Mouse (Mus musculus): ENCODE measurements at regions not wholly inside any gene's neighbourhood (a gene's known extent, or its start where the extent isn't known, plus 50 kb on each side); places are given as distances from the start of the nearest gene placed in this dataset.

DNA sequence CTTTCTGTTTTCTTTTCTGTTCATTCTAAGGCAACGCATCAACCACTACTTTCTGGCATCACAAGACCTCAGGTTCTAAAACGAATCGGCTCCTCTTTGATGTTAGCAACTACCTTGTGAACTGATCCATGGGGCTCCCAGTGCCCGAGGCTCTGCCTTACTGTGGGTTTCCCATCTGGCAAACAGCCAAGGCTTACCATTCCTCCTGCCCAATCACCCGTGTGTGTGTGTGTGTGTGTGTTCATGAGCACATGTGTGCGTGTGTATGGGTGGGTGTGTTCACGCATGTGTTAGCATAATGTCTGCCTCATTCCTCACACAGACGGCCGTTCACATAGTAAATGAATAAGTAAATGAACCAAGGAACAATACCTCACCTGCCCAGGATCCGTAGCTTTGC lies 138.3 kb upstream of the Lpp start:
- no peak for DNase-seq (ENCODE audit: low spot score)

DNA sequence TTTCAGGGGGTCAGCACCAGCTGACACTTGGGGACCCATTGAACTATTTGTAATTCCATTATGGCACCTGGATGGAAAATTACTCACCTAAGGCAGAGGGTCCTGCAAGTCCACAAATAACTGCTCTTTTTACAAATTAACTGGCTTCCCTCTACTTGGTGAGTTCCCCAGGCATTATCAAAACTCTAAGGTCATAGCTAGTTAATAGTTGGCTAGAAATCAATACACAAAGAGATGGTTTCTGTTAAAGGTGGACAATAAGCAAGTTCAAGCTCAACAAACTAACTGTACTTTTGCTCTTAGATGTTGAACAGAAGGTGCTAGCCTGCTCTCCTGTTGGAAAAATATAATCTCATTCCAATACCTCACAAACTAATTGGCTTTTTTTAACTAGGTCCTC lies 138.7 kb upstream of the Lpp start:
- DNase-seq (ENCODE audit: low spot score) = no peak

- no peak for DNase-seq (ENCODE audit: low spot score)
Measured at GRCm38 (mm10) chr16:24254143-24254542, 139.2 kb upstream of the Lpp start.

DNA sequence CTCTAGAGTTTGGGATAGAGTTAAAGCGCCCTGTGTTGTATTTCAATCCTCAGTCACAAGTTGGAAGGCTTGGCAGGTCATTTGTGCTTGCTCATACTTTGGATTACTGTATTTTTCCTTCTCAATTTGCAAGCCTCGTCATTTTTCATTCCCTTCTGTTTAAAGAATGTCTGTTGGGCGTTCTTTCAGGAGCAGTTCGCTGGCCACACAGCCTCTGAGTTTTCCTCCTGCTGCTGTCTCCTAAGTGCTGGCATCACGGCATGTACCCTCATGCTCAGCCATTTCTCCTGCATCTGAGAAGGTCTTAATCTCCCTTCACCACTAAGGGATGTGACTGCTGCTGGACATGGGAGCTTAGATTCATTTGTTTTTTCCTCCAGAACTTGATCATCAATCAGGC lies 146.0 kb upstream of the Lpp start:
- peak; percentile 12 for DNase-seq (ENCODE audit: low spot score)

DNA sequence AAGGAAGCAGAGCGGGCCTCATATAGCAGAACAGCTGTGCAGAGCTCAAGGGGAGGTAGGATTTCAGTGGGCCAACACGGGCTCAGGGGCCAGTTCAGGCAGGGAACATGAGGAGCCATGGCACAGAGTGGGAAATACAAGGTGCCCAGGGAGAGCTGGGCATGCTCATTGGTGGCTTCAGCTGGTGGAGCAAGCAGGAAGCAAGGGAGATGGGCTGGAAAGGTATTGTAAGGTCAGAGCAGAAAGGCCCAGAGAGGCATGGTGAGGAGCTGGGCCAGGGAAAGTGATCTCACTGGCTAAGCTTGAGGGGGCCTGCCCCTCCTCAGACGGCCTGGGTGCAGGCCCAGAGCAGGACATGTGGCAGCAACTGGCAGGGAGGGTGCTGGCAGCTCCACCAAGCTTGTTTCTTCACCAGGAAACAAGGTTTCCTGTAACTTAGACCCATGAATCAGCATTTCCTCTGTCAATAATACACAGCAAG lies 155.2 kb upstream of the Lpp start:
- peak; percentile 71 for DNase-seq (ENCODE audit: low spot score)

DNA sequence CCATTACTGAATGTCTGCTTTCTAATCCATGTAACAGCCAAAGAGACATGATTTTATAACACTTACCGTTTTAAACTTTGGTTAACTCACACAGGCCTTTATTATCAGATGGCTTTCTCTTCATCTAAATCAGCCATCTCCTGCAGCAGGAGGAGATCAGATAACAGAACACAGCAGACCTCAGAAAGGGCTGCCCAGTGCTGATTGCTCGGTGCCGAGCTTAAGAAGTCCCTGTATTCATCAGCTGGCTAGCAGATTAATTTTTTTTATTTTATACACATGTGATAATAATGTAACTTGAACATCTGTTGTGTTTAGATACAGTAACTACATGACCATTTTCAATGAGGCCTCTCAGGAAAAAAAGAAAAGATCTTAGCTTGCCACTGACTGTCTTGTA lies 155.9 kb upstream of the Lpp start:
- DNase-seq (ENCODE audit: low spot score) = no peak

- no peak for DNase-seq (ENCODE audit: low spot score)
Measured at GRCm38 (mm10) chr16:24237013-24237412, 156.3 kb upstream of the Lpp start.

GRCm38 (mm10) chr16:24236511-24236910 lies 156.8 kb upstream of the Lpp start:
- DNase-seq (ENCODE audit: low spot score) = no peak

DNA sequence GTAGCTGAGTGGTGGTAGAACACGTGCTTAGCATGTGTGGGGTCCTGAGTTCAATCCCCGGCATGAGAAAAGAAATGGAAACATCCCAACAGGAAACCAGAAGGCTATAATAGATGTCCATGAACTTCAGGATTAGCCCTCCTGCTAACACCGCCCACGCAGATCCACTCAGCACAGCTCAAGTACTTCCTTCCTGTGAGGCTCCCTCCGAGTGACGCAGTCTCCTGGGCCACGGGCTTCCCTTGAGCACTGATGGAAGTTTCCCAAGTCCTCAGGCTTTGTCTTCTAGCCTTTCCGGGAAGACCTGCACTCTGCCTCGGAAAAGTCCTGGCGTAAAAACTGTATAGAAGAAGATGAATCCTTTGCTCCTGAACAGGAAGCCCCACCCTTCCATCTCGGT lies 158.5 kb upstream of the Lpp start:
- DNase-seq (ENCODE audit: low spot score) = peak; percentile 21

DNA sequence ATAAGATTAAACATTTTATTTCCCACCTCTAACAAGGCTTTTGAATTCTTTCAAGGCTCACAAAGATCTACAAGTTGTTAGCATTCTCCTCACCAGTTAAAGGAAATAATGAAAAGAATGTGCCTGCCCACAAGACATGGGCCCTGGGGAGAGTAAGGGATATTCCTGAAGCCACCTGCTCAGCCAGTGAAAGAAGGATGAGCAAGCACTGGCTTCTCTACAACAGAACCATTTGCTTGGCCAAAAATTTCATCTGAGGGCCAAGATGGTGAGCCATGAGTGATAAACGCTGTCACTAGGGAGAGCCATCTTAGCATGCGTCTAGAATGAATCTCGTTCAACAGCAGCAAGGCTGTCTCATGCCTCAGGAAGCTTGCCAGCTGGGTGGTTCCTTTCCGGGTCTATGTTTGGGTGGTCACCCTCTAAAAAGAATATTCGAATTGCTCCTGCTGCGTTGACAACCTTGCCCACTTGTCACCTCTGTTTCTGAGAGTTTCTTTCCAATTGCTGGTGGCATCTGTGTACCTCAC lies 161.2 kb upstream of the Lpp start:
- DNase-seq (ENCODE audit: low spot score) = no peak

DNA sequence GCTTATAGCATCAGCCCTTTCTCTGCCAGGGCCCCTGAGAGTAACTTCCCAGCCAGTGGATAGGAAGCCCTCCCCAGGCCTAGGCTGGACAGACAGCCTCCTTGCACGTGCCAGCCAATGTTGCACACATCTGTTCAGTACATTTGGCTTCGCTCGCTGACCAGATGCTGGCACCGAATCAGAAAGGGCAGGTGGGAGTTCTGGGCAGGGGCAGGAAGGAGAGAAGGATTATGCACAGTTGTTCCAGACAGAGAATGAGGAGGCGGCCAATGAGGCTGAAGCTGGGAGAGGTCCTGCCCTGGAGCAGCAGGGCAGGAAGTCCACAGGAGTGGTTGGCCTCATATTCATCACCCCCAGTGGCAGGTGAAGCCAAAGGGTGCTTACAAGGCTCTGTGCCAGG lies 161.8 kb upstream of the Lpp start:
- no peak for DNase-seq (ENCODE audit: low spot score)

- no peak for DNase-seq (ENCODE audit: low spot score)
Measured at GRCm38 (mm10) chr16:24229002-24229607, 164.2 kb upstream of the Lpp start.

DNA sequence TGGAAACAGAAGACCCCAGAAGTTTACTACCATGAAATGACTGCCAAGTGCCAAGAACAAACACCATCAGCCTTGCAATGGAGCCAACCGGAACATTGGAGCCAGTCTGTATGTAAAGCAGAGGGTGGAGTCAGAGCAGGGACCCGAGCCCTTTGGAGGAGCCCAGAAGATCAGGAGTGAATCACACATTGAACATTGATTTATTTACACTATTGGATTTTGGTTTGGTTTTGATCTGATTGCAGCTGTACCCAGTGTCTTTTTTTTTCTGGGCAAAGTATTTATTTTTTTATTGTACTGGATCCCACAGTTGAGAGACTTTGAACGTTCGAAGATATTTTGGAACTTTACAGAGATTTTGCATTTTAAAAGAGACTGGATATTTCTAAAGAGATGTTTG lies 167.4 kb upstream of the Lpp start:
- DNase-seq (ENCODE audit: low spot score) = no peak

- no peak for DNase-seq (ENCODE audit: low spot score)
Measured at GRCm38 (mm10) chr16:24225090-24225489, 168.2 kb upstream of the Lpp start.

DNA sequence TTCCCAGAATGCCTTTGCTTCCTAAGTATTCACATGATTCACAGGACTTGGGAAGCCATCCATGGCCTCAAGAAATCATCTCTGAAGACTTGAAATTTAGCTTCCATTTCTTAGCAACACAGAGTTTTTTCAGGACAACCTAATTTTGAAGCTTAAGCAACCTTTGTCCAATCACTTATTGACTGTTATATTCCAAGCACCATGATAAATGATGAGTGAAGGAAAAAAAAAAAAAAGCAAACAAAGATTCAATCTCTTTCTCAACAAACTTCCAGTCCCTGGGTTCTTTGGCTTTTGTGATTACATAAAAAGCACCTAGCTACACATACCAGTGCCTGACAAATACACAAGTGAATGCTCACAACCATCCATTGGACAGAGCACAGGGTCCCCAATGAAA lies 169.4 kb upstream of the Lpp start:
- DNase-seq (ENCODE audit: low spot score) = no peak

- DNase-seq (ENCODE audit: low spot score) = no peak
Measured at GRCm38 (mm10) chr16:24223527-24223880, 169.8 kb upstream of the Lpp start.

- DNase-seq (ENCODE audit: low spot score) = no peak
Measured at GRCm38 (mm10) chr16:24222759-24223526, 170.4 kb upstream of the Lpp start.

DNA sequence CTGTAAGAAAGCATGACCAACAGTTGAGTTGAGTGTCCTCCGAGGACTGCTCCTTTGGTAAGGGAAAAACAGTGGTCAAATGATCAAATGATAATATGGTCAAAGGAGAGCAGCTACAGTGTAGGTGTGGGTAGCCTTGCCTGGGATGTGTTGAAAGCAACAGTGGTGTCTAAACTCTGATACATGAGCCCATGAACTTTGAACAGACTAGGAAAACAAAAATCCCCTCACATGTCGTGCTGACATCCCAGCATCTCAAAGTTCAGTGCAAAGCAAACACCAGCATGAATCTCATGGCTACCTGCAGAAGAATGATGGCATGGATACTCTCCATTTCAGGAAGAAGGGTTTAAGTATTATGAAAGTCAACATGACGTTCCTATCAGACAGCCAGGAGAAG lies 171.3 kb upstream of the Lpp start:
- DNase-seq (ENCODE audit: low spot score) = no peak

DNA sequence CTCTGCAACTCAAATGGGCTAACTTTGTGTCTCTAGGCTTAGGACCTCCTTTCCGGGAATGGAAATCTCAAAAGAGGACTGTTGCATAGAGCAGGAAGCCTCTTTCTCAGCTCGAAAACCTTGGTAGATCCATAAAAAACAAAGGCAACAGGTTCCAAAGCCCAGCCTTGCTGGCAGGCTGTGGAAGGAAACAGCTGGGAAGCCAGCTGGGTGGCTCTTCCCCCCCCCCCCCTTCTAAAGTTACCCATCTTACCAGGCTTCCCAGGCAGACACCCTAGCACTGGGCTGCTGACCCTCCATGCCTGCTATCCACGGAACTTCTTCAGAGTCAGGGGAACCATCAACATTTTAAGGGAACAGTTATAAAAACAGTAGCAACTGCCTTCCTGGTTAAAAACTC lies 172.7 kb upstream of the Lpp start:
- no peak for DNase-seq (ENCODE audit: low spot score)

GRCm38 (mm10) chr16:24219691-24220090 lies 173.6 kb upstream of the Lpp start:
- DNase-seq (ENCODE audit: low spot score) = no peak

- DNase-seq (ENCODE audit: low spot score) = no peak
Measured at GRCm38 (mm10) chr16:24218850-24219185, 174.5 kb upstream of the Lpp start.

GRCm38 (mm10) chr16:24218162-24218849 lies 175.0 kb upstream of the Lpp start:
- no peak for DNase-seq (ENCODE audit: low spot score)

- no peak for DNase-seq (ENCODE audit: low spot score)
Measured at GRCm38 (mm10) chr16:24216828-24217227, 176.5 kb upstream of the Lpp start.
